Mouse (Mus musculus) R1 (cell line): ENCODE measurements around the gene Ppp1r15b.

ENCODE experiments used
- DNase-seq: peaks from one replicate; pipeline ENCODE4 v3.0.0-alpha.2; 2018; ENCODE audit warnings: low read depth, low spot score

The Ppp1r15b gene

DNA sequence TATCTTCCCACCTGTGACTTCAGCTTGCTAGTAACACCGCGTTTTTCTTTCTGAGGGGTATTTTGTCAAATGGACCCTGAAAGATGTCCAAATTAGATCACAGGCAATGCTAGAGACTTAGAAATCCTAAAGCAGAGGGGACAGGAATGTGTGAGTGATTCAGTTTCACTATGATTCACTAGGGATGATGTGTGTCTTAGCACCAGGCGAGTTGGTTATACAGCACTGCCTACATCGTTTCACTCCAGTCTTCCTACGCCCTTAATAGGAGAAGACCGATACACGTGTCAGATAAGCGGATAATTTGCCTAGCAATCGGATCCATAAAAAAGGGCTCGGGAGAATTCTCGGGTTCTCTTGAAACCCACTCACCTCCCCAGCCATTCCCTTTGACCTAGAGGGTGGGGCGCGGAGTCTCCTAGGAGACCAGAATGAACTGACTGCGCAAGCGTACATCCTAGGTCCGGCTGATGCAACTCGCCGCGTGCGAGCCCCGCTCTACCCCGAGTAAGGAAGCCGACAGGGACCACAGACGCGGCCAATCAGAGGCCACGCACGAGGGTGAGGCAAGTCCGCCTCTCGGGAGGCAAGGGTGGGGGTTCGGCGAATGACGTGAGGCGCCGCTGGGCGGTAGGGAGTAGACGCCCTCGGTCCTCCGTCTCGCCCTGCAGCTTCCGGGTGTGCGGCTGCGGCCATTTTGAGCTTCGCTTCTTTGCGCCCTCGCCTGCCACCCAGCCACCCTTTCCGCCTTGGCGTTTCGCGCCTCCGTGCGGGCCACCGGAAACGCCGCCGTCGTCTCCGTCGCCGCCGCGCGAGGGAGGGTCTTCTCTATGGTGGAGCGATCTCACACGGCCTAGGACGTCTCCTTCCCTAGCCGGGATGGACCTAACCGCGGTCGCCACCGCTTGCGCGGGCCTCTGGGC lies at the start of gene Ppp1r15b:
Ppp1r15b (plus strand) TSS at position 506 of the 923 bp plus-strand sequence.
- DNase-seq, result peak; percentile 100

DNA sequence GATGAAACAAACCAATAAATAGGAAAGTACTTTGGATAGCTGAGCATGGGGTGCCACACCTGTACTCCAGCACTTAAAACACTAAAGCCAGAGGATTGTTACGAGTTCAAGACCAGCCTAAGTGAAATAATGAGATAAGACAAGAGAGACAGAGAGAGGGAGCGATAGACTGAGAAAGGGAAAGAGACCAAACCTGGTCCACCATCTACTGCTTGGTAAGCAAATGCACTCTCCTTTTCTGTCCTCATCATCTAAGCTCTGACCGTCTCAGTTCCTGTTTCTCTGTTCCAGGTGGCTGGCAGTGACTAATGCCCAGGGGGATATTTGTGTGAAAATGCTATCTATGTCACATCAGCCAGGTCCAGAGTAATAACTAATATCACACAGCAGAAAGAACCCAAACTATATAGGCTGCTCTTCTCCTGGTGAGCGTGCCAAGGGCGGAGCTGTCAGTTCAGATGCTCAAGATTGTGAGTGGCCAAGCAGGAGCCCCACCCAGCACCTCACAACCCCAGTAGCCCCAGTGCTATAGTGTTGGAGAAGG lies 47.9 kb upstream of the Ppp1r15b start:
- DNase-seq, result no peak

DNA sequence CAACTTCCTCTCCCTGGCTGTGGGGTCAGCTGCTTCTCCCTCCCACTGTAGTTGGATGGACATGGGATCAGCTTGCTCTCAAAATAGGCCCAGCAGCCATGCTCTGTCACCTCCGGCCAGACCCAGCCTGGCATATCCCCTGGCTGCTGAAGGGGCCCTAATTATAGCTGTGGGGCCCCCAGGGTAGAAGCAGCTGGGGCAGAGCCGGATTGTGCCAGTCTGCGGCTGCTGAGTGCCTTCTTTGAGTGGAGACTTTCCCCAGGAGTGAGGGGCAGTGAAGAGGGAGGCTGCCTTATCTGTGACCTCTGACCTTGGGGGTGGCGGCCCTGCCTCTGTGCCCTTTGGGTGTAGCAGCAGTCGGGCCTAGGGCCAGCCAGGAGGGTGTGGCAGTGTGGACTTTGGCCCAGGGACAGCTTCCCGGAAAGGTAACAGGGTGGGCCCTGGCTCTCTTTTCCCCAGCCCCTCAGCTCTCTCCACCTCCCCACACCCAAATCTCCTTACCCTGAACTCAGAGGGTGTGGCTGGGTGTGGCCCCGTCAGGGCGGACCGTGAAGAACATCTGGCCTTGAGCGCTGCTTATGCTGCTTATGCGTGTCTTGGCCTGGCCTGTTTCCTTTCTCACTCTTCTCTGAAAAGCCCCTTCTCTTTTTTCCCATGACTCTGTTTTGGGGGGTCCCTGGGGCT lies 46.9 kb upstream of the Ppp1r15b start:
- DNase-seq, result peak; percentile 84

DNA sequence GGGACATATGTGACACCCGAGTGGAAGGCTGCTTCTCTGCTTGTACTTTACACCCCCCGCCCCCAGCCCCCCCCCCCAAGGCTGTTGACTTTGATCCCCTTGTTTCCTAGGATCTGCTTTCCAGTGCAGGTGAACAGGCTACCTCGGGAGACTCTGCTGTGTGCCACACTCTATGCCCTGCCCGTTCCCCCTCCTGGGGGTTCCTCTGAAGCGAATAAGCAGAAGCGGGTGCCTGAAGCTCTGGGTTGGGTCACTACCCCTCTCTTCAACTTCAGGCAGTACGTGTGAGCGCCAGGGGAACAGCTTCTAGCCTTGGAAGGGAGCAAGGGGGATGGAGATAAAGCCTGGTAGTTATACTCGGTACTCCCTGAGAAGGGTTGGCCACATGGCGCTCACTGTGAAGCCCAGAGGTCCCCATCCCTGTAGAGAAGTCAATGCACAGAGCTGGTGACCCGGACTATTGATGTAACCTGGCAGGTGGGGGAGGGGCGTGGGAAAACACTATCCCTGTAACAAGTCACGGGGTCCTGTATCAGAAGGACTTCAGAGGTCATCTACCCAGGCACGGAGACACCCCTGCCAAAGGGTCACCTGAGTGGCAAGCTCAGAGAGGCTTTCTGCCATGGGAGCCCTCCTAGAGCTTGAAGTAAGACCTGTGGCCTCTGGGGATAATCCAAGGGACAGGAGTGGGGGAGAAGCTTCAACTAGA lies 46.1 kb upstream of the Ppp1r15b start:
- no peak for DNase-seq

DNA sequence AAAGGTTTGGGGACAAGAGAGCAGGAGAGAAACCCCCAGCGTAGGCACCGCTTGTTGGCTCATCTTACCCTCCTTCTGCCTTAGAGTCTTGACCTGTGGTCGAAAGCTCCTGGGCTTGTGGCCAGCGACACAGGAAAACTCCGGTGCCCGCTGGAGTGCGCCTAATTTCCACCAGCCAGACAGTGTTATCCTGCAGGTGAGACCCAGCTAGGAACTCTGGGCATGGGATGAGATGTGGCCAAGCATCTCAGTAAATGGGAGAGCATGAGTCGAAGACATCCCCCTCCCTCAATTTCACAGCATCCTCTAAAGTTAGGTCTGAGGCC lies 45.6 kb upstream of the Ppp1r15b start:
- no peak for DNase-seq

DNA sequence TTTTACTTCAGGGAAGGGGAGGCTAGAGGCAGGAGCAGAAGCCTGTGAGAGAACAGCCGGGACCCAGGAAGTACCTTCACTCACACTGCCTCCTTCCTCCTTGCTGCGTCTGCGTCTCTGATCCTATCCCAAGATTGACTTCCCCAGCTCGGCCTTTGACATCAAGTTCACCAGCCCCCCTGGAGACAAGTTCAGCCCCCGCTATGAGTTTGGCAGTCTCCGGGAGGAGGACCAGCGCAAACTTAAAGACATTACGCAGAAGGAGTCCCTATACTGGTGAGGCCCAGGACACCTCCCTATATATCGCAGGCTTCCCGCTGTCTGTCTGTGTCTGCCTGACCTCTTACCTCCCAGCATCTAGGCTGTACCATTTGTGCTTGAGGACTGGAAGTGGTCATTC lies 44.1 kb upstream of the Ppp1r15b start:
- DNase-seq, result no peak

DNA sequence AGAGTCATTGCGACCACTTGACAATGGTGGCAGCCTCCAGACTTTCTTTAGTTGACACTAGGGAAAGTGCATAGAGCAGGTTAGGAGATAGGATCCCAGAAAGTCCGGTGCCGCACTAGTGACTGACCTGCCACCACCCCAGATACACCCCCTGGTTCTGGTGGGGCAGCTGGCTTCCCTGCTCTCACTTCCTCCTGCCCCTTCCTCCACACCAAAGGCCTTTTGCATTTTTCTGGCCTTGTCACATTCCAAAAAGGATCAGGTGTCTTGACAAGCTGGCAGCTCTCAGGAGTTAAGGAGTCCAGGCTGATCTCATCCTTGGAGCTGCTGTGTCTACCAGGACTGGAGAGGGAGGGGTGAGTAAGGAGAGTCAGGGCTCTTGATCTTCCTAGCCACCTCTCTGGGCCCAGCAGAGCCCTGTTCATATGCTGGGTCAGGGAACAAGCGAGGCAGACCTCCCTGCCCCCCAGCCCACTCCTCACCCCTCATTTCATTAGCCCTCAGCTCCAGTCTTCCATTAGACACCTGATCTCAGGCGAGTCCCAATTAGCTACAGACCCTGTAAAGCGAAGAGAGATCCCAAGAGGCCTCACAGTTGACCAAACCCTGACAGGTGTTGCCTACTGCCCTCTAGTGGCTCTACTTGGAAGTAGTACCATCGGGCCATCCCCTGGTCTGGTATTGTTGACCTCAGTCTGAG lies 43.6 kb upstream of the Ppp1r15b start:
- peak; percentile 83 for DNase-seq

DNA sequence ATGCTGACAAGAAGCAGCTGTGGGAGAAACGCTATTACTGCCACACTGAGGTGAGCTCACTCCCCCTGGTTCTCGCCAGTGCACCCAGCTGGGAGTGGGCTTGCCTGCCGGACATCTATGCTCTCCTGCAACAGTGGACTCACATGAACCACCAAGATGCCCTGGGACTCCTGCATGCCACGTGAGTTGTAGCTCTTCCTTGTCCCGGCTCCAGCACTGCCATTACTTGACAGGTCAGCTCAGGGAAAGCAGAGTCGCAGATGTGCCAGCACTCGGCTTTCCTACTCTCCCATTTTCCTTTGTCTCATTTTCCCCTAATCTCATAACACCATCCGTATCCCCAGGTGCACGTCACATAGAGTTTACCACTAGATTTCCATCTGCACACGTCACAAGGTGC lies 42.7 kb upstream of the Ppp1r15b start:
- DNase-seq, result no peak

DNA sequence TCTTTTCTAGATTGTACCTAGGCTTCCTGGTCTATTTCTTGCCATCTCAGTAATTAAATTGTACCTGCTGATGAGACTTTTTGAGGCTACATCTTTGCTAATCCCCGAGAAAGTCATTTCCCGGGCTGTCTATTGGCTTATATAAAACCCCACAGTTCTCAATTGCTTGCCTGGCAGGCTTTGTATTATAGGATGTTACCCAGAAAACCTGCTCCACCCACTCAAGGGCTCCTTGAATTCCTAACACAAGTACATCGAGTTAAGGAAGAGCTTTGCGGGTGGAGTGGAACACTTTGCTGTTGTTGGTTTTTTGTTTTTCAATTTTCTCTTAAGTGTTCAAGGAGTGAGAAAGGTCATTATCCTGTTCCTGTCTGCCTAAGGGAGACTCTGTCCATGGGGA lies 41.5 kb upstream of the Ppp1r15b start:
- DNase-seq, result no peak

DNA sequence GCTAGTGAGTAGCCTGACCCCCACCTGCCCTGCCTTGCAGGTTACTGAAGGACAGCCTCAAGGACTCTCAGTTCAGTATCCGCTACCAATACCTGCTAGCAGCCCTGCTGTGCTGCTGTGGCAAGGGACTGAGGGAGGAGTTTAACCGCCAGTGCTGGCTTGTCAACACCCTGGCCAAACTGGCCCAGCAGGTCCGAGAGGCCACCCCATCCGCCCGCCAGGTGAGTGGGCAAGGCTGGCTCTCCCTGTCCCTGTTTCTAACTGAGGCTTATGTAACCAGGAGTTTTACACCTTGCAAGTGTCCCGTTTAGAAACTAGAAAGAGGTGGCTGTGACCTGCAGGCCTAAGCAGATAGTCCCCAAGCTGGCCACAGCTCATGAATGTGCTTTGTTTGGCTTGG lies 40.3 kb upstream of the Ppp1r15b start:
- no peak for DNase-seq

DNA sequence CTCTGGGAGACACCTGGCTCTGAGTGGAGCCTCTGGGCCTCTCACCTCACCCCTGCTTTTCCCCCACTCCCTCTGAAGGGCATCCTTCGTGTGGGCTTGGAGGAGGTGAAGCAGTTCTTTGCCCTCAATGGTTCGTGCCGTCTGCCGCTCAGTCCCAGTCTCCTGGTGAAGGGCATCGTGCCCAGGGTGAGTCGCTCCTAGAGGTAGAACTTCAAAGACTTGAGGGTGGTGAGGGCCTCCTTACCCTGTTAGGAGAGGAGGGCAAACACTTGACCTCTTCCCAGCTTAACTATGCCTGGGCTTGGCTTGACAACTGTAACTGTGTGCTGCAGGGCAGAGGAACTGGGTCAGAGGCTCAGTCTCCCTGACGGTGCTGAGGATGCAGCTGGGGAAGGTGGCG lies 39.5 kb upstream of the Ppp1r15b start:
- DNase-seq, result no peak

DNA sequence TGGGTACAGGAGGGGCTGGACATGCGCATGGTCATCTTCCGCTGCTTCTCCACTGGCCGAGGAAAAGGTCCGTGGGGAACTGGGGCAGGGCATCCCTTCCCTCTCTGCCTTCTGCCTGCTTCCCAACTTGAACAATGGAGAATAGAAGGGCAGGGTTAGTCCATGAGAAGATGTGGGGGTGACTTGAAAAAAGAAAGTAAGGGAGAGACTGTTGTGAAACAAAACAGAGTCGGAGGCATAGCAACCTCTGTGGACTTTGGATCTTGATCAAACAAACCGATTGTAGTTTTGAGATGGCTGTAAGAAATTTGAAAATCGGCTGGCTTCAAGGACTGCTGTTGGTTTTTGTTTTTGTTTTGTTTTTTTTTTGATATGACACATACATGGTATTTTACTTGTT lies 37.2 kb upstream of the Ppp1r15b start:
- DNase-seq, result no peak

DNA sequence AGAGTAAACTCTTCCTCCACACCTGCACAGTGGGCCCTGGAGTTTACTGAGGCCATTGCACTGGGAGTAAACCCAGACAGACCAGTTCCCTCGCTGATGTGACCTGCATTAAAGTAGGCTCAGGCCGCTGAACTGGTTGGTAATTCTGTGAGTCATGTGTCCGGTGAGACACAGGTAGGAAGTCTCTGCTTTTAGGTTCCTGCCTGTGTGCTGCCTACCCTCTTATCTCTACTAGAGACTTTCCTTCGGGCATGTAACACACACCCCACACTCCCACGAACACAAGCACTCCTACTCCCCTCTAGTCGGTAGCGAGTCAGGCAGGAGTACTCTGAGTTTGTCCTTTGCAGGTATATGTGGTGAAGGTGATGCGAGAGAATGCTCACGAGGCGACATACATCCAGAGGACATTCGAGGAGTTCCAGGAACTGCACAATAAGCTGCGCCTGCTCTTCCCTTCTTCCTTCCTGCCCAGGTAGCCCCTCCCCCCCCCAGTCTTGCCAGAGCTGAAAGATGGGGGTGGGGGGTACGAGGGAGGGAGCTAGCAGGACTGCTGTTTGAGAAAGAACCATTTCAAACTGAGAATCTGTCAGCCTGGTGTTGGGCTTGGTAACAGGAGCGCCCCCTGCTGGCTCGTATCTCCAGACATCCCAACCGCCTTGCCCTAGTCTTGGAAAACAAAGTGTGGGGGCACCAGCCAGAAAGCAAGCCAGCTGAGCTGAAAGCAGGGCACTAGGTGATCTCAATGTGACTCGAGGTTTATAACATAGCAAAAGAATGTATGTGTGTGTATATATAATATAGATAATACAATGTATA lies 29.8 kb upstream of the Ppp1r15b start:
- peak; percentile 91 for DNase-seq

DNA sequence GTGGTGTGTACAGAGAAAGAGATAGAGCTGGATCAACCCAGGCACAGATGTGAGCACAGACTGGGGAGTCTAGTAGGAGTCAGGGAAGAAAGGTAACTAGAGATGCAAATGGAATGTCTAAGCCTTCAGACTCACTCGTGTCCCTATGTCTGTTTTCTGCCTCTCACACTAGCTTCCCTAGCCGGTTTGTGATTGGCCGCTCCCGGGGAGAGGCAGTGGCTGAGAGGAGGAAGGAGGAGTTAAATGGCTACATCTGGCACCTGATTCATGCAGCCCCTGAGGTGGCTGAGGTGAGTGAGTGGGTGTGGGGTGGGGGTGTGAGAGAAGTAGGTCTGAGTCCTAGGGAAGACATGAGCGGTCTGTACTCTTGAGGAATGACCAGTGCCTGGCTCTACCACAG lies 28.8 kb upstream of the Ppp1r15b start:
- DNase-seq, result peak; percentile 63

DNA sequence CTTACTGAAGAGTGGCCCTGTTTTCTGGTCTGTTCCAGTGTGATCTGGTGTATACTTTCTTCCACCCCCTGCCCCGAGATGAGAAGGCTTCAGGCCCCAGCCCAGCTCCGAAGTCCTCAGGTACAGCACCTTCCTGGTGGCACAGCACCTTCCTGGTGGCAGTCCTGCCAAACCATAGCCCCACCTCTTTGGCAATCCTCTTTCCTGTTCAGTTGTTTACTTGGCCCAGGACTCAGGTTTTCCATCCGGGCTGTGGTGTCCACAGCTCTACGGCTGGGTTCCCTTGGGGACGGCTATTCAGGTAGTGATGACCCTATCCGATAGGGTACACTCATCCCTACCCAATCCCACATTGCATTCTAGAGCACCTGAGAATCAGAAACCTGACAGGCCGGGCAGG lies 27.6 kb upstream of the Ppp1r15b start:
- DNase-seq, result no peak

DNA sequence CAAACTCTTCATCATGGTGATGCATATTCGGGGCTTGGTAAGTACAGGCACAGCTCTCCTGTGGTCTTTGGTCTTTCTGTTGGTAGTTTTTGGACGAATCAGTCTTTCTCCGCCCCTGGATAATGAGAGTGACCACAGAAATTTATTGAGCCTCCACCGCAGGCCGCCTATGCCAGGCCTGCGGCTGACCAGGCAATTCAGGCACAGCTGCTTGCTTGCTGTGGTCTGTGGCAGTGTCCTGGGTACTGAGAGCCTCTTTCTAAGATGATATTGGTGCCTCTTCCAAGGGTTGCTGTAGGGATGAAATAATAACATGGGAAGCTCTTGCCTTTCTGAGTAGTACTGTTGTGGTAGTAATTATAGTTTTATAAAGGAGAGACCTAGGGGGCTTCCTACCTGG lies 27.1 kb upstream of the Ppp1r15b start:
- DNase-seq, result no peak

DNA sequence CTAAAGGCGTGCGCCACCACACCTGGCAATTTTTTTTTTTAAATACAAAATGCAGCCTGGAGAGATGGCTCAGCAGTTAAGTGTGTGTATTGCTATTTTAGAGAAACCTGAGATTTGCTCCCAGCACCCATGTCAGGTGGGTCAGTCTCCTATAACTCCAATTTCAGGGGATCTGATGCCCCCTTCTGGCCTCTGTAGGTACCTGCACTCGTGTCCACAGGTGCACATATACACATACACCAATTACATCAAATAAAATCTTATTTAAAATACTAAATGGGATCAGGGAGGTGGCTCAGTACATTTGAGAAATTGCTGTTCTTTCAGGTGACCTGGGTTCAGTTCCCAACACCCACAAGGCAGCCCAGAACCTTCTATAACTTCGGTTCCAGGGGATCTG lies 14.8 kb upstream of the Ppp1r15b start:
- peak; percentile 74 for DNase-seq

DNA sequence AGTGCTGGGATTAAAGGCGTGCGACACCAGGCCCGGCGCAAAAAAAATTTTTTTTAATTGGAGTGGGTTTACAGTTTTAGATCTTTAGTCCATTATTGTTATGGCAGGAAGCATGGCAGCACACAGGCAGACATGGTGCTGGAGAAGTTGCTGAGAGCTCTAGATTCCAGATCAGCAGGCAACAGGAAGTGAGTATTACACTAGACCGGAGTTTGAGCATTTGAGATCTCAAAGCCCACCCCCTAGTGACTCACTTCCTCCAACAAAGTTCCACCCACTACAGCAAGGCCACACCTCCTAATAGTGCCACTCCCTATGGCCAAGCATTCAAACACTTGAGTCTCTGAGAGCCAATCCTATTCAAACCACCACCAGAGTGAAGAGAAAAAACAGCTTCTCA lies 12.8 kb upstream of the Ppp1r15b start:
- peak; percentile 98 for DNase-seq

DNA sequence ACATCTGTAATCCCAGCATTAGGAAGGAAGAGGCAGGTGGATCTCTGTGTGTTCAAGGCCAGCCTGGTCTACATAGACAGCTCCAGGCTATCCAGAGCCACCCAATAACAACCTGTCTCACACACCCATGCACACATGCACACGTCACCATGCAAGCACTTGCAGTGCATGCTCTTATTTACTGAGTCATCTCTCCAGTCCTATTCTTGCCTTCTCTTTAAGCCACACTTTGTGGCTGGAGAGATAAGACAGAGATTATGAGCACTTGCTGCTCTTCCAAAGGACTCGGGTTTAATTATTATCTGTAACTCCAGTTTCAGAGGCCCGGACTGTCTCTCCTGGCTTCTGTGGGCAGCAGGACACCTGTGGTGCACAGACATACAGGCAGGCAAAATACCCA lies 12.1 kb upstream of the Ppp1r15b start:
- DNase-seq, result no peak

DNA sequence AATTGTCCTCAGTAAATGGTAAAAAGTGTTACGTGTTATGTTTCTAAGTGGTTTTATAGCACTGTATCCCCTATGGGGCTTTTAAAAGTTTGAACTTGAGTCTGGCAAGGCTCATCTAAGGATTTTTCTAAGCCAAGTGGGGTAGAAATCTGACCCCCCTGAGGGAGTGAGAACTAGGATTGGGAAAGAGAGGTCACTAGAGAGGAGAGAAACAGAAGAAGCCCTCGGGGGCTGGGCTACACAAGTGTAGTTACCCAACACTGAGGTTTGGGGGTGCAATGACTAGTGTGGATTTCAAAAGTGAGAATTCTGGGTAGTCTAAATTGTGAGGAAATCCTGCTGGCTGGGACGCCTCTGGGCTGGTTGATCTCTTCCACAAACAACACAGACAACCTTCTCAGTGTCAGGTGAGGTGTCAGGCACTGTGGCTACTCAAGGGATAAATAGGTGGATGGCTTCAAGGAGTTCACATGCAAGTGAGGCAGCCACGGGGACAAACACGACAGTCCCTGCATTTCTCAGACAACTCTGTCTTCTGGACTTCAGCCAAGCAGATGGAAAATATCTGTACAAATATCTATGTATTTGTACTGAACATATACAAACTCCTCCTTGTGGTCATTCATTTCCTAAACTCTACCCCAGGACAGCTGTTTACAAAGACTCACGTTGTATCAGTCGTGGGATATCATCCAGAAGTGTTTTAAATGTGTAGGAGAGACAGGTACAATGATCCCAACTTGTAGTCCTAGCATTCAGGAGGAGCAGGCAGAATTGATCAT lies 10.8 kb upstream of the Ppp1r15b start:
- DNase-seq, result no peak
